Mouse (Mus musculus): Measurements from ENCODE around the gene Elk4. TPM values are rescaled to one million over a fixed set of nuclear protein-coding genes. Genes with fewer than 3 reads are reported as not detected.

The Elk4 gene
- 10 to 100 TPM; 80.0 to 96.0 (median 85.7) TPM for total RNA-seq (2022)

GRCm38 (mm10) chr1:132007282-132007815 lies at the start of gene Elk4:
Gene Elk4 (plus strand): TSS chr1:132007607.
- peak; percentile 91 for DNase-seq (ENCODE audit: low spot score in 2 of 2)

GRCm38 (mm10) chr1:131961004-131961403 lies 46.4 kb upstream of the Elk4 start:
- no peak for DNase-seq (ENCODE audit: low spot score in 2 of 2)

- DNase-seq (ENCODE audit: low spot score in 2 of 2): no peak
Observed at GRCm38 (mm10) chr1:131962606-131963084, 44.8 kb upstream of the Elk4 start, which contains the start of gene Slc45a3. Gene Slc45a3 (plus strand): TSS chr1:131962967.

- DNase-seq (ENCODE audit: low spot score in 2 of 2): no peak
Observed at GRCm38 (mm10) chr1:131963085-131963951, 44.1 kb upstream of the Elk4 start.

GRCm38 (mm10) chr1:131964100-131964499 lies 43.3 kb upstream of the Elk4 start:
- DNase-seq (ENCODE audit: low spot score in 2 of 2): no peak

GRCm38 (mm10) chr1:131964580-131964979 lies 42.8 kb upstream of the Elk4 start:
- DNase-seq (ENCODE audit: low spot score in 2 of 2): no peak

GRCm38 (mm10) chr1:131965818-131966217 lies 41.6 kb upstream of the Elk4 start:
- DNase-seq (ENCODE audit: low spot score in 2 of 2): no peak

- DNase-seq (ENCODE audit: low spot score in 2 of 2): no peak
Observed at GRCm38 (mm10) chr1:131967336-131967735, 40.1 kb upstream of the Elk4 start.

GRCm38 (mm10) chr1:131968556-131968955 lies 38.9 kb upstream of the Elk4 start:
- no peak for DNase-seq (ENCODE audit: low spot score in 2 of 2)

- no peak for DNase-seq (ENCODE audit: low spot score in 2 of 2)
Observed at GRCm38 (mm10) chr1:131968983-131969382, 38.4 kb upstream of the Elk4 start.

- DNase-seq (ENCODE audit: low spot score in 2 of 2): no peak
Observed at GRCm38 (mm10) chr1:131969825-131970224, 37.6 kb upstream of the Elk4 start.

GRCm38 (mm10) chr1:131970322-131970660 lies 37.1 kb upstream of the Elk4 start:
- no peak for DNase-seq (ENCODE audit: low spot score in 2 of 2)

GRCm38 (mm10) chr1:131970661-131971520 lies 36.5 kb upstream of the Elk4 start:
- no peak for DNase-seq (ENCODE audit: low spot score in 2 of 2)

GRCm38 (mm10) chr1:131971771-131972497 lies 35.5 kb upstream of the Elk4 start:
- DNase-seq (ENCODE audit: low spot score in 2 of 2): no peak

GRCm38 (mm10) chr1:131972498-131973334 lies 34.7 kb upstream of the Elk4 start:
- DNase-seq (ENCODE audit: low spot score in 2 of 2): no peak

GRCm38 (mm10) chr1:131973991-131974390 lies 33.4 kb upstream of the Elk4 start:
- no peak for DNase-seq (ENCODE audit: low spot score in 2 of 2)

GRCm38 (mm10) chr1:131976886-131977285 lies 30.5 kb upstream of the Elk4 start:
- DNase-seq (ENCODE audit: low spot score in 2 of 2): no peak

- DNase-seq (ENCODE audit: low spot score in 2 of 2): no peak
Observed at GRCm38 (mm10) chr1:131980471-131980870, 26.9 kb upstream of the Elk4 start.

- DNase-seq (ENCODE audit: low spot score in 2 of 2): peak; percentile 51 to 52
Observed at GRCm38 (mm10) chr1:131981378-131982013, 25.9 kb upstream of the Elk4 start.

- DNase-seq (ENCODE audit: low spot score in 2 of 2): peak; percentile 49 to 55
Observed at GRCm38 (mm10) chr1:131982907-131983306, 24.5 kb upstream of the Elk4 start.

All from gastrocnemius, adult 8-10 months (tissue).